Mouse (Mus musculus) hindbrain, postnatal 0 days (tissue): Measurements from ENCODE around the gene Tfap2b. TPM values are rescaled to one million over a fixed set of nuclear protein-coding genes. Genes with fewer than 3 reads are reported as not detected.
A peak's percentile ranks its signal among the peaks of the same experiment; 100 is the strongest.

Experiments used
- ATAC-seq: fragments of 200-750 bp; cut with Nextera tagmentation; 2 replicates; pipeline ENCODE4 v1.8.0; 2017; ENCODE audit warnings: mild to moderate bottlenecking, moderate TSS enrichment, moderate library complexity
- DNase-seq: peaks from one replicate; pipeline ENCODE4 v3.0.0-alpha.2; 2015; ENCODE audit warnings: low spot score
- H3K27ac ChIP-seq: fragments of 300-500 bp; sonication (generic); 2 replicates; pipeline ENCODE4 v1.5.1; 2014; ENCODE audit warnings: mild to moderate bottlenecking
- H3K27me3 ChIP-seq: fragments of 300-500 bp; sonication (generic); 2 replicates; pipeline ENCODE4 v1.6.1; 2014; ENCODE audit warnings: low read length, mixed read lengths; ENCODE audit not compliant: insufficient read depth
- H3K36me3 ChIP-seq: fragments of 300-500 bp; sonication (generic); 2 replicates; pipeline ENCODE4 v1.6.1; 2014; ENCODE audit warnings: low read length, mixed read lengths; ENCODE audit not compliant: insufficient read depth
- H3K4me1 ChIP-seq: fragments of 300-500 bp; sonication (generic); 2 replicates; pipeline ENCODE4 v1.6.1; 2014; ENCODE audit warnings: antibody characterized with exemption, low read length, mixed read lengths; ENCODE audit not compliant: insufficient read depth
- H3K4me2 ChIP-seq: fragments of 300-500 bp; sonication (generic); 2 replicates; pipeline ENCODE4 v1.6.1; 2014; ENCODE audit warnings: low read depth, mild to moderate bottlenecking, low read length, moderate library complexity, mixed read lengths
- H3K4me3 ChIP-seq: fragments of 300-500 bp; sonication (generic); 2 replicates; pipeline ENCODE4 v1.5.1; 2014; ENCODE audit warnings: low read length
- H3K9ac ChIP-seq: fragments of 300-500 bp; sonication (generic); replicated peaks from 2 replicates; pipeline ENCODE4 v1.6.1; 2014; ENCODE audit warnings: mild to moderate bottlenecking, low read length, moderate library complexity, mixed read lengths
- H3K9me3 ChIP-seq: fragments of 300-500 bp; sonication (generic); 2 replicates; pipeline ENCODE4 v1.6.1; 2016; ENCODE audit warnings: low read length, mixed read lengths
- CTCF ChIP-seq: IDR thresholded peaks from 2 replicates; pipeline ENCODE4 v1.5.1; 2016; ENCODE audit warnings: antibody characterized with exemption, control low read depth, low read depth
- WGBS: fragments of 180-500 bp; shearing (Covaris S2); extraction: QIAGEN DNeasy Blood & Tissue Kit; methylation state at CpG from one replicate; pipeline ENCODE4 v1.1.7; 2014; 5-methylcytosine and 5-hydroxymethylcytosine counted together
- polyA plus RNA-seq: library from polyadenylated mRNA; unstranded; fragments of >200 nt; fragmentation: Nextera tagmentation; extraction: Ambion mirVana; gene quantifications from 2 replicates; pipeline ENCODE4 v1.2.1, GENCODE M21; 2015
- total RNA-seq: library from RNA; depleted of rRNA; stranded (reverse); fragments of >200 nt; gene quantifications from 2 replicates; pipeline ENCODE4 v1.2.3, GENCODE M21; 2014; rRNA removed

Tfap2b gene
- total RNA-seq = 35.3 and 36.5 TPM in 2 replicates
- 48.7 and 50.4 TPM in 2 replicates for polyA plus RNA-seq

- Histone ChIP-seq H3K4me1 (no peaks in the 10 kb centered on the region), H3K9ac (peak within 1 kb of the TSS; percentile 45), H3K27me3 (peaks cover 63% of the 10 kb centered on the region), H3K4me2 (peak within 1 kb of the TSS; percentile 11; the same call in 1 of the 2 replicates), H3K27ac (peak within 1 kb of the TSS; percentile 42; the same call in 1 of the 2 replicates), H3K4me3 (peak within 1 kb of the TSS; percentile 26), H3K9me3 (no peaks in the 10 kb centered on the region), H3K36me3 (no peaks in the 10 kb centered on the region)
- WGBS = 3% methylated on average over 26 of the region's 26 CpGs
- DNase-seq (peak; percentile 40), ATAC-seq (peak; percentile 66)
- no peak for TF ChIP-seq CTCF
Measured at GRCm38 (mm10) chr1:19208641-19209358, at the start of gene Tfap2b. TSS of gene Tfap2b (plus strand) at chr1:19208914.

GRCm38 (mm10) chr1:19178742-19179397 lies 29.8 kb upstream of the Tfap2b start:
- Histone ChIP-seq H3K27me3 (no peaks in the 10 kb centered on the region), H3K4me2 (no peak overlapping the region), H3K27ac (no peak overlapping the region), H3K9ac (no peak overlapping the region), H3K9me3 (no peaks in the 10 kb centered on the region), H3K4me1 (no peaks in the 10 kb centered on the region), H3K4me3 (no peak overlapping the region), H3K36me3 (no peaks in the 10 kb centered on the region)
- 12% methylated on average over 4 of the region's 4 CpGs for WGBS
- TF ChIP-seq CTCF = peak; percentile 83
- DNase-seq (peak; percentile 89), ATAC-seq (no peak)

- H3K9ac ChIP-seq = no peak overlapping the region
Measured at GRCm38 (mm10) chr1:19205649-19206048, 3.1 kb upstream of the Tfap2b start.

GRCm38 (mm10) chr1:19206194-19206593 lies 2.5 kb upstream of the Tfap2b start:
- peak; percentile 71 for TF ChIP-seq CTCF
- peak overlapping the region; percentile 62 for H3K4me2 ChIP-seq
- no peaks in the 10 kb centered on the region for H3K4me1 ChIP-seq
- H3K4me3 ChIP-seq = peak overlapping the region; percentile 32
- no peaks in the 10 kb centered on the region for H3K9me3 ChIP-seq
- peaks cover 42% of the 10 kb centered on the region for H3K27me3 ChIP-seq
- DNase-seq (peak; percentile 82), ATAC-seq (no peak)
- under 1% methylated on average over 7 of the region's 7 CpGs for WGBS
- H3K27ac ChIP-seq = no peak overlapping the region
- H3K36me3 ChIP-seq = no peaks in the 10 kb centered on the region
- H3K9ac ChIP-seq = no peak overlapping the region

More at GRCm38 (mm10) chr1:19205649-19206048, 3.1 kb upstream of the Tfap2b start:
- H3K4me2 ChIP-seq = peak overlapping the region; percentile 62
- WGBS = 3% methylated on average over 12 of the region's 12 CpGs
- no peak overlapping the region for H3K27ac ChIP-seq
- H3K4me1 ChIP-seq = no peaks in the 10 kb centered on the region
- TF ChIP-seq CTCF = peak; percentile 83
- no peaks in the 10 kb centered on the region for H3K36me3 ChIP-seq
- no peaks in the 10 kb centered on the region for H3K9me3 ChIP-seq
- peak; percentile 52; the same call in 1 of the 2 replicates for ATAC-seq
- H3K27me3 ChIP-seq = peaks cover 36% of the 10 kb centered on the region
- DNase-seq = peak; percentile 80
- H3K4me3 ChIP-seq = peak overlapping the region; percentile 32

GRCm38 (mm10) chr1:19207611-19208010 lies 1.1 kb upstream of the Tfap2b start:
- TF ChIP-seq CTCF = no peak
- 7% methylated on average over 4 of the region's 4 CpGs for WGBS
- no peak overlapping the region for H3K4me3 ChIP-seq
- no peaks in the 10 kb centered on the region for H3K9me3 ChIP-seq
- no peaks in the 10 kb centered on the region for H3K36me3 ChIP-seq
- ATAC-seq (no peak), DNase-seq (no peak)
- H3K27me3 ChIP-seq = peaks cover 53% of the 10 kb centered on the region
- H3K4me1 ChIP-seq = no peaks in the 10 kb centered on the region
- no peak overlapping the region for H3K27ac ChIP-seq
- H3K4me2 ChIP-seq = 0 out of 2 replicates have a peak overlapping the region, but pooled peaks have one; percentile 13
- H3K9ac ChIP-seq = no peak overlapping the region

- Histone ChIP-seq H3K4me3 (peak overlapping the region; percentile 26), H3K27me3 (peaks cover 65% of the 10 kb centered on the region), H3K27ac (peak overlapping the region; percentile 42; the same call in 1 of the 2 replicates), H3K4me2 (no peak overlapping the region), H3K9ac (peak overlapping the region; percentile 45), H3K9me3 (no peaks in the 10 kb centered on the region), H3K4me1 (no peaks in the 10 kb centered on the region), H3K36me3 (no peaks in the 10 kb centered on the region)
- ATAC-seq = no peak
- DNase-seq = no peak
- no peak for TF ChIP-seq CTCF
- under 1% methylated on average over 10 of the region's 10 CpGs for WGBS
Measured at GRCm38 (mm10) chr1:19209359-19209745, 638 bp downstream of the Tfap2b start.
